Mouse (Mus musculus) liver, embryonic 14.5 days (tissue): ENCODE results near the gene Nebl.

Experiments
- CTCF ChIP-seq: IDR thresholded peaks from 2 replicates; pipeline ENCODE4 v1.5.1; 2016; ENCODE audit warnings: antibody characterized with exemption, low read depth, control low read depth
- EP300 ChIP-seq: IDR thresholded peaks from 2 replicates; pipeline ENCODE4 v1.6.1; 2016; ENCODE audit warnings: antibody characterized with exemption, low read depth

DNA sequence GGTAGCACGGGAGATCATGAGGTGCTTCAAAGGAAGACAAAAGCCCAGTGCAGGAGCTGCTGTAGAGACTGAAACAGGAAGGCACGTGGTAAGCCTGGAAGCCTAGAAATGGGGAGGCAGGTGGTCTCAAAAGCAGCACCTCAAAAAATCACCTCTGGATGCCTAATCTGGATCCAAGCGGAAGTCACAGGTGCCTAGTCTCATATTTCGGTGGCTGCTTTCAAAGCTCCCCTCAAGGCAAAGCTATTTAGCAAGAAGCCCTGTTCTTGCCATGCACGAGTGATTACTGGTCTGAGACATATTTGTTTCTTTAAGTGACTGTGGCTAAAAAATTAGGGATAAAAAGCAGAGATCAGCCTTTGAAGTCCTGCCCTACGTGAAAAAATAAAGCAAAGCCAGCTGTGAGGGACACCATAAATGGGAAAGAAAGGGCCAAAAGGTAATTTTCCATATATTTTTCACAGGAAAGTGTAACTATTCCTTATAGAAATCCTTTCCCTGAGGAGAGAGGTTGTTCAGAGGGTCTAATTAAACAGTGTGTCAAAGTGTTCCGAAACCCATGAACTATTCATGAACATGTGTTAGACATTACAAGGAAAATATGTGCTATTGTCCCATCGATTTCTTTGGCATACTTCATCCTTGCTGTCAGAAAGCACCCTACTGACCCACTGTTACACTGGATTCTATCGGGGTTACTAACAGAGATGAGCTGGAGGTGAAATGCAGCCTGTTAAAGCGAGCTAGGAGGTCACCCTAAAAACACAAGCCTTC lies 206.9 kb downstream of the Nebl start:
- TF ChIP-seq CTCF = no peak
- TF ChIP-seq EP300 = no peak
